Mouse (Mus musculus): ENCODE measurements around the gene 2410015M20Rik.

2410015M20Rik gene

GRCm38 (mm10) chr17:56609452-56610171, at the start of gene 2410015M20Rik:
TSS of gene 2410015M20Rik (minus strand) at chr17:56609771.
- peak; percentile 98 for DNase-seq

GRCm38 (mm10) chr17:56656171-56656570, 46.6 kb upstream of the 2410015M20Rik start:
- DNase-seq = no peak

- no peak for DNase-seq
Observed at GRCm38 (mm10) chr17:56655311-56655710, 45.7 kb upstream of the 2410015M20Rik start.

DNA sequence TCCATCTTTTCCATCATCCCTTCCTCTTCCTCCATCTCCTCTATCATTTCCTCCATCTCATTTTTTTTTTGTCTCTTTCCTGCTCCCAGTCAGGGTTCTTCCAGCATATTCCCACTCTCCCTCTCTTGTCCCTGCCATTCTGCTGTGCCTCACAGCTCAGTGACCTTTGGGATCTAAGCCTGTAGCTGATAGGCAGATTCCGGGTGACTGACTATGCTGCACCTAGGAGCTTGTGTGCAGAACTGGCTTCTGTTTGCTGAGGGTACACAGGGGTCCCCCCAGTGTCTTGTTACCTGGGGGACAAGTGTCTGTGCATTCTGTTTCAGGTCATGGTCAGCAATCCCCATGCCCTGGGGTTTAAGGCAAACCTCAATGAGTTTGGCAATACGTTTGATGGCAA, 45.2 kb upstream of the 2410015M20Rik start:
- no peak for DNase-seq

DNA sequence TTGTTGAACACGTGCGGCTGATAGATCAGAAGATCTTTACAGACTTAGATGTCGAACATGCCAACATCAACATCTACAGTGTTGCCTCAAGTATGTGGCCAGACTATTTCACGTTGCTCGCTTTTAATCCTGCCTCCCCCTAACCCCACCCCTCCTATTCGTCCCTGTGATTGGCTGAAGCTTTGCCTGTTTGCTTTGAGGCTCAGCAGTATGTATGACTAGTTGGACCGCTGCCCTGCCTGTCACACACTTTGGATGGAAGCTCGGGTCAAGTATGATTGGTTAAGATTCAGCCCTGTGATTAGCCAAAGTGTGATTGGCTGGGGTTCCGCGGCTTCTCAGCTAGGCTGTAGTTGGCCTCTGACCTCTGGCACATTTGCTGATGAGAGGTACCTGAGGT, 42.2 kb upstream of the 2410015M20Rik start:
- DNase-seq = no peak

- no peak for DNase-seq
Observed at GRCm38 (mm10) chr17:56647546-56647945, 38.0 kb upstream of the 2410015M20Rik start.

DNA sequence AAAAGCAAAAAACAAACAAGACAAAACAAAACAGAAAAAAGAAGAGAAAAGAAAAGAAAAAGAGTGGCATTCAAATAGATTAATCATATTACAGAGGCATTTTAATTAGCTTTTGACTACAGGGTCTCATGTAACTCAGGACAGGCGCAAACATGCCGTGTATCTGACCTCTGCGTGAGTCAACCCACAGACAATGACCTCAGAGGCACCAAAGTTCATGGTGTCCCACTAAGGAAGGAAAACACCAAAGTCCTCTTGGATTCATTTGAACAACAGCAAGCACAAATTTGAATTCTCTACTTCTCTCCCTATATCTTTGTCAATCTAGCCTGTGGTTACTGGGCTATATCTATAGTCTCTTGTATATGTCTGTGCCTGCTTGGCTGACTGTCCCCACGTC, 33.7 kb upstream of the 2410015M20Rik start:
- DNase-seq = no peak

- DNase-seq = no peak
Observed at GRCm38 (mm10) chr17:56634023-56634422, 24.5 kb upstream of the 2410015M20Rik start.

- DNase-seq = no peak
Observed at GRCm38 (mm10) chr17:56631807-56632206, 22.2 kb upstream of the 2410015M20Rik start.

- DNase-seq = peak; percentile 20
Observed at GRCm38 (mm10) chr17:56629800-56630781, 20.5 kb upstream of the 2410015M20Rik start.

DNA sequence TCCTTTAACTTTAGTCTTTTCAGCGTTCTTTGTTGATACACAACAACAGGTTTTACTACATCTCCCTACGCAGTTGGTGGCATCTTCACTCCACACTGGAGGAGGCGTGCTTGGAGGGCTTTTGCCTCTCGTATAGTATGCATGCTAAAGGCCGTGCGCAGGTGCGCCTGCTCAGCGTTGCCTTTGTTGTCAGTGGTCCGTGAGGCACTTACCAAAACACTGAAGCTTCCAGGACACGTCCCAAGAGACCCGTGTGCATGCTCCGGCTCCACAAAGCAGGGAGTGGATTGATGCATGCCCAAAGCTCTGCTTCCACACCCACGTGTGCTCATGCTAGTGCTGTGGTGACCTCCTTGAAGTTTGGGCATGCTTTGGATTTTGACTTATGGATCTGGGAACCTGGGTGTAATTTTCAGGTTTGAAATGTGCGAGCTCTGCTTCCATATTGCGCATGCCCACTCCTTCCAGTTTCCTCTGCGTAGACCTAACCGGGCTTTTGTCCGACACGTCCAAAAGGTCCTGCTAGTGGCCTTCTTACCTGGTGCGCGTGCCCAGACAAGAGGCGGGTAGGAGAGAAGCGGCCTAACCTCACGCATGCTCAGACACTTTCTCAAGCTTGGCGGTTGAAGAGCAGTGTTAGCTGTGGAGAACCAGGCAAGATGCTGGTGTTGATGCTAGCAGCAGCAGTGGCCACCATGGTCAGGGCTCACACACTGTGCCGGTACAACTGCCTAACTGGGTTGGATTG, 18.1 kb upstream of the 2410015M20Rik start, which contains the start of gene Catsperd:
Gene Catsperd, plus strand, starts transcription at position 614 of the 748 bp plus-strand sequence.
- DNase-seq = peak; percentile 72

- DNase-seq = peak; percentile 97
Observed at GRCm38 (mm10) chr17:56626754-56627470, 17.3 kb upstream of the 2410015M20Rik start, which contains the start of gene Lonp1. TSS of gene Lonp1 (minus strand) at chr17:56626887.

DNA sequence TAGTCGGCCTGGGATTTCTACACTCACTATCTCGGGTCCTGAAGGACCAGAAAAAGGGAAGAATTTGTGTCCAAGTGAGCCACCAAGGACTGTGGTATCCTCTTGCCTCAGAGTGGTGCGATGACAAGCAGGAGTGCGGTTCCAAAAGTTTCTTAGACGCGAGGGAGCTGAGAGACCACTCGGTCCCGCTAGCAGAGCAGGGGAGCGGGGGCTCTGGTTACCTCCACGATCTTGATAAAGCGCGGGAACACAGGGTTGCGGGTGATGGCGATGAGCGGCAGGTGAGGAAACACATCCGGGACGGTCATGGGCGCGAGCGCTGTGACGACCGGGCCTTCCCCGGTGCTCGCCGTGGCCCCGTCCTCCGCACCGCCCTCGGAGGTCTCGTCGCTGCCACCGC, 16.7 kb upstream of the 2410015M20Rik start:
- no peak for DNase-seq

GRCm38 (mm10) chr17:56625495-56625894, 15.9 kb upstream of the 2410015M20Rik start:
- DNase-seq = peak; percentile 30

DNA sequence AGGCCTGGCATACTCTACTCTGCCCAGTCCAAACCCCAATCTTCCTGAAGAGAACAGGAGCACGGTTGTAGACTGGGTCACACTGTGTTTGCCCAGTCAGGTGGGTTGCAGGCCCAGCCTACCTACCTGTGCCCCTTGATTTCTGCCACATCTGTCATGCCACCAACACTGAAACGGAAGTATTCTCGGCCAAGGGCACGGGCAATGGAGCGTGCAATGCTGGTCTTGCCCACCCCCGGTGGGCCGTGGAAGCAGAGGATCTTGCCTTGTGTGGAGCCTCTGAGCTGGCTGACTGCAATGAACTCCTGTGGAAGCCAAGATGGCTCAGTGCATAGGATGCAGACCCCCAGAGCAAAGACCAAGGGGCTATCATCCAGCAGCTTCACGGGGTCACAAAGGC, 8.1 kb upstream of the 2410015M20Rik start:
- DNase-seq = peak; percentile 12

DNA sequence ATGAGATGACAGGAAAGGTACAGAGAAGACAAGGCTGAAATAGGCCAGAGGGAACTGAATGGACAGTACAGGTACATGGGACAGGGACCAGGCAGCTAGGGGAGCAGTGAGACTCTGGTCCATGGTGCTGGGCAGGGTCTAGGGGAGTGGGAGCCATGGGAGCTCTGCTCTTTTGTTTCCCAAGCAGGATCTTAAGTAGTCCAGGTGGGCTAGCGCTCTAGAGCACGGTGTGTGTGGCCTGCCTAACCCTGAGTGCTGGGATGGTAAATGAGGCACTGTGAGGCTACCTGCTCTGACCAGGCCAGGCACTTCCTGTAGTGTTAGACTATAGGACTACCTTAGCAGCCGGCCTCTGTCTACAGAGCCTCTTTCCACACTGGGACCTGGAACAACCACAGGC, 7.2 kb upstream of the 2410015M20Rik start:
- peak; percentile 7 for DNase-seq

DNA sequence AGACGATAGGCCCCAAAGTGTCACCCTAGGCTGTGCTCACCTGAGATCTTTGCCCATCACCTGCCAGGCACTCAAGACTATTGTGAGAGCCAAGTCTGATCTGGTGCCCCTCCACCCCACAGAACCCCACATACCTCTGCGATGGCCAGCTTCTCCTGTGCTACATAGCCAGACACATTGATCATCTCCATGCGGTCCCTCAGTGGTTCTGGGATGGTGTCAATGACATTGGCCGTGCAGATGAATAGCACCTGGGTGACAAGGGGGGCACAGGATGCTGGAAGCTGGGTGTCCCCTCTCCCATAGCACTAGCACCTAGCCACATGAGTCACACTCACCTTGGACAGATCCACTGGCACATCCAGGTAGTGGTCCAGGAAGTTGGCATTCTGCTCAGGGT, 6.2 kb upstream of the 2410015M20Rik start:
- peak; percentile 29 for DNase-seq

GRCm38 (mm10) chr17:56615136-56615784, 5.7 kb upstream of the 2410015M20Rik start:
- DNase-seq = peak; percentile 36

DNA sequence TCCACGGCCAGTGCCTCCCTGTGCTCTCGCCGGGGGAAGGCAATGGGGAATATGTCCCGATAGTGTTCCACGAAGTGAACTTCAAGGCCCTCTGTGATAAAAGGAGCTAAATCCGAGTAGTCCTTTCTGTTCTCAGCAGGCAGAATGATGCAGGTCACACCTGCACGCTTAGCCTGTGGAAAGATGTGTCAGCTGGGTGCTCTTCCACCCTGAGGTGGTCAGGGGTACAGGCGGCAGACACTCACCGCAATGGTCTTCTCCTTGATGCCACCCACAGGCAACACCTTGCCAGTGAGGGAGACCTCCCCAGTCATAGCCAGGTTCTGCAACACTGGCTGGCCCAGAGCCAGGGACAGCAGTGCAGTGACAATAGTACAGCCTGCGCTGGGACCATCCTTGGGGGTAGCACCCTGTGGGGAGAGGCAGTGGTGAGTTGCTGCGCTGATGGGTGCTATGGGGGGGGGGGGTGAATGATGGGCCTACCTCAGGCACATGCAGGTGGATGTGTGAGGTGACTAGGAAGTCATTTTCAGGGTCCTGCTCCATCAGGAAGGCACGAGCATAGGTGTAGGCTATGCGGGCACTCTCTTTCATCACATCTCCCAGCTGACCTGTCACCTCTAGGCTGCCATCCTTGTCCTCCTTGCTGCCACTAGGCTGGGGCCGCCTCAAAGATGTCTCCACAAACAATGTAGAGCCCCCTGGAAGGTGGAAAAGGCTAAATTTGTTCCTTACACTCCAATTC, 5.0 kb upstream of the 2410015M20Rik start:
- peak; percentile 66 for DNase-seq

DNA sequence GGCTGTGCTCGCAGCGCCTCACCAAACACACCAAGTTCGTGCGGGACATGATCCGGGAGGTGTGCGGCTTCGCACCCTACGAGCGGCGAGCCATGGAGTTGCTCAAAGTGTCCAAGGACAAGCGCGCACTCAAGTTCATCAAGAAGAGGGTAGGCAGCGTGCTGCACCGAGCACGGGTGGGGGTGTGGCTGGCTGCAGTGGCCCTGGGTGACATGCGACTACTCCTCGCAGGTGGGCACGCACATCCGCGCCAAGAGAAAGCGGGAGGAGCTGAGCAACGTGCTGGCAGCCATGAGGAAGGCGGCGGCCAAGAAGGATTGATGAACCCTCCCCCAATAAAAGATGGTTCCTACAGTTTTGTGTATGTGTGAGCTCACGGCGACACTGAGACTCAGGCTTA, 4.3 kb upstream of the 2410015M20Rik start:
- peak; percentile 67 for DNase-seq

All from cerebellum, adult 11-12 months (tissue).